Mouse (Mus musculus): Measurements from ENCODE around the gene Asb3.

GRCm38 (mm10) chr11:31105364-31105763 lies 220.1 kb downstream of the Asb3 start:
- TF ChIP-seq POLR2A (IDR thresholded peaks at IDR 0.05; ENCODE audit: insufficient read depth, low read length) (no peak), CTCF (IDR thresholded peaks at IDR 0.05; ENCODE audit: low read depth, low read length) (no peak)

Data from ES-Bruce4 (cell line).